Mouse (Mus musculus): Measurements from ENCODE around the gene Olfr362. TPM values are rescaled to one million over a fixed set of nuclear protein-coding genes. Genes with fewer than 3 reads are reported as not detected.

Gene Olfr362
- not detected in 4 replicates for total RNA-seq (2023; ENCODE audit: inconsistent age)

GRCm38 (mm10) chr2:37117810-37118209 lies at the start of gene Olfr362:
Olfr362 (minus strand) TSS chr2:37117910.

GRCm38 (mm10) chr2:37139022-37139421 lies 21.3 kb upstream of the Olfr362 start, which contains the start of gene Olfr364-ps1:
Olfr364-ps1 (plus strand) TSS chr2:37139322.

GRCm38 (mm10) chr2:37089190-37089589 lies 28.5 kb downstream of the Olfr362 start, which contains the start of gene Olfr361:
Olfr361 (minus strand) TSS chr2:37089290.

DNA sequence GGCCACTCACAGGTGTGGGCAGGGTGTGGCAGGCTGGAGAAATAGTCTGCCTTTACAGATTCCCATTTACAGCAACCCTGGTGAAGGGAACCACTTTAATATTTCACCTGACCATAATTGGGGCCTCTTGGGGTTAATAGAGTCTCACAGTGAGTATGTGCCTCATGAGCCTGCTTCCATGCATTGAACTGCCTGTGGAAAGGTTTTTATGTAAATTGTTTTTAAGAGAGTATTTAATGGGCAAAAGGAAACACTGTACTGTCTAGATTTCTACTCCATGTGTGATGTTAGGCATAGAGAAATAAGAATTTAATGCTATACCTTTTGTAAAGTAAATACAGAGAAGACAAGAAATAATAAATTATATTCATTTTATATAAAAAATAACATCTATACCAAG lies 52.3 kb downstream of the Olfr362 start, which contains the start of gene Olfr360:
Olfr360 (plus strand) TSS at position 301 of the 400 bp plus-strand sequence.

Other genes starting within 250 kb of the Olfr362 start
- gene Olfr352, start 249.4 kb downstream of the Olfr362 start, total RNA-seq (2023; ENCODE audit: inconsistent age): not detected in 4 replicates
- gene Olfr353, start 225.0 kb downstream of the Olfr362 start, total RNA-seq (2023; ENCODE audit: inconsistent age): not detected in 4 replicates
- not detected in 4 replicates for gene Olfr354, start 212.2 kb downstream of the Olfr362 start, total RNA-seq (2023; ENCODE audit: inconsistent age)
- gene Olfr355, start 189.0 kb downstream of the Olfr362 start, total RNA-seq (2023; ENCODE audit: inconsistent age): not detected in 4 replicates
- gene Olfr356, start 180.8 kb downstream of the Olfr362 start, total RNA-seq (2023; ENCODE audit: inconsistent age): not detected in 4 replicates
- not detected in 4 replicates for gene Olfr357, start 124.1 kb downstream of the Olfr362 start, total RNA-seq (2023; ENCODE audit: inconsistent age)
- gene Olfr358, start 108.6 kb downstream of the Olfr362 start, total RNA-seq (2023; ENCODE audit: inconsistent age): not detected in 4 replicates
- gene Olfr360, start 52.2 kb downstream of the Olfr362 start, total RNA-seq (2023; ENCODE audit: inconsistent age): not detected in 4 replicates
- not detected in 4 replicates for gene Olfr361, start 28.6 kb downstream of the Olfr362 start, total RNA-seq (2023; ENCODE audit: inconsistent age)
- gene Olfr364-ps1, start 21.4 kb upstream of the Olfr362 start, total RNA-seq (2023; ENCODE audit: inconsistent age): not detected in 4 replicates
- gene Olfr365, start 70.3 kb upstream of the Olfr362 start, total RNA-seq (2023; ENCODE audit: inconsistent age): 0.12 TPM in 1 of 4 replicates, not detected in the others
- not detected in 4 replicates for gene Olfr366, start 93.7 kb upstream of the Olfr362 start, total RNA-seq (2023; ENCODE audit: inconsistent age)
- not detected in 4 replicates for gene Olfr368, start 208.6 kb upstream of the Olfr362 start, total RNA-seq (2023; ENCODE audit: inconsistent age)
- gene Pdcl, start 241.4 kb upstream of the Olfr362 start, total RNA-seq (2023; ENCODE audit: inconsistent age): 32.3 to 37.8 TPM (median 35.4 TPM) in 4 replicates

All from B cell, adult (primary cell).